Mouse (Mus musculus) small intestine, adult 2 months (tissue): ENCODE measurements at regions not wholly inside any gene's neighbourhood (a gene's known extent, or its start where the extent isn't known, plus 50 kb on each side); places are given as distances from the start of the nearest gene placed in this dataset.

Source experiments
- CTCF ChIP-seq: fragments of 200-500 bp; IDR thresholded peaks from 2 replicates; pipeline ENCODE4 v1.5.1; 2012; ENCODE audit warnings: low read depth, mild to moderate bottlenecking, control low read depth, inconsistent platforms, low read length, moderate library complexity, mixed read lengths; ENCODE audit not compliant: insufficient replicate concordance, insufficient read length; ENCODE audit errors: extremely low read depth
- POLR2A ChIP-seq: fragments of 200-500 bp; IDR thresholded peaks from 2 replicates; pipeline ENCODE4 v1.6.1; 2012; ENCODE audit warnings: low read depth, mild to moderate bottlenecking, control low read depth, inconsistent platforms, low read length, moderate library complexity

DNA sequence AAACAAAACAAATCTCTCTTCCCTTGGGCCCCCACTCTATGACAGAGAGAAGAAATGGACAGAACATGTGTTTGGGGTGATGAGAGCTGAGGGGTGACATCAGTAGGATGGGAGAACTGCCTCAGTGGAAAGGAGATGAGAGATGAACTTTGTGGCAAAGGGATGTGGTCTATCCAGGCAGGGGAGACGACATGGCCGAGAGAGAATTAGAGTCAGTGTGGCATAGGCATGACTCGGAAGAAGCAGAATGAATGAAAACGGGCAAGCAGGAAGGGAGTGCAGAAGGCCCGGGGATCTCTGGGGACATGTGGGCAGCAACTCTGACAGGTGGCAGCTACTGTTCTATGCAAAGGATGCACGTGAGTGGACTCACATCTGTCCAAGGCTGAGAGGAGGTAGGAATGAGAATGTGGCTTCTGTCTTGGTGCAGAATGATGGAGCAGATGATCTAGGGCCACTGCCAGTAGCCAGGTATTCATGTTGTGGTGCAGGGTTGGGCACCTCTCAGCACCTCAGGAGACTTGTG is 113.4 kb downstream of the Ets2 start:
- no peak for TF ChIP-seq POLR2A
- no peak for TF ChIP-seq CTCF
